Mouse (Mus musculus) embryonic fibroblast, embryonic 13.5 days (primary cell): ENCODE results near the gene Gm5148.

Source experiments
- CTCF ChIP-seq: IDR thresholded peaks from 2 replicates; pipeline ENCODE4 v1.5.1; 2011; ENCODE audit warnings: mild to moderate bottlenecking, control low read depth, low read length, moderate library complexity, borderline replicate concordance; ENCODE audit not compliant: insufficient read depth
- POLR2A ChIP-seq: IDR thresholded peaks from 2 replicates; pipeline ENCODE4 v1.6.1; 2011; ENCODE audit warnings: low read depth, mild to moderate bottlenecking, control low read depth, low read length, moderate library complexity

GRCm38 (mm10) chr3:37706439-37706838 lies 17.9 kb downstream of the Gm5148 start:
- TF ChIP-seq POLR2A: no peak
- no peak for TF ChIP-seq CTCF
